Mouse (Mus musculus): ENCODE measurements around the gene Vdac2.

GRCm38 (mm10) chr14:21792250-21792649, 32.8 kb upstream of the Vdac2 start:
- no peak for TF ChIP-seq CTCF (IDR thresholded peaks at IDR 0.05)
- no peak for TF ChIP-seq EP300 (IDR thresholded peaks at IDR 0.05; ENCODE audit: insufficient read depth, low read depth, low read length)
